Mouse (Mus musculus) cortical plate, adult 2 months (tissue): ENCODE data around the gene Gm17359. TPM values are rescaled to one million over a fixed set of nuclear protein-coding genes. Genes with fewer than 3 reads are reported as not detected.

Experiments
- H3K27ac ChIP-seq: fragments of 200-500 bp; 2 replicates; pipeline ENCODE4 v1.5.1; 2012; ENCODE audit warnings: low read length, control low read depth, inconsistent platforms; ENCODE audit not compliant: insufficient read depth
- H3K4me1 ChIP-seq: fragments of 200-500 bp; 2 replicates; pipeline ENCODE4 v1.6.1; 2011; ENCODE audit warnings: low read length; ENCODE audit not compliant: control insufficient read depth, insufficient read depth
- H3K4me3 ChIP-seq: fragments of 200-500 bp; 2 replicates; pipeline ENCODE4 v1.5.1; 2011; ENCODE audit warnings: mild to moderate bottlenecking, low read length, control low read depth; ENCODE audit not compliant: insufficient read depth
- CTCF ChIP-seq: fragments of 200-500 bp; IDR thresholded peaks from 2 replicates; pipeline ENCODE4 v1.5.1; 2011; ENCODE audit warnings: mild to moderate bottlenecking, control low read depth, low read length; ENCODE audit not compliant: insufficient read depth; ENCODE audit errors: extremely low read depth
- POLR2A ChIP-seq: fragments of 200-500 bp; IDR thresholded peaks from 2 replicates; pipeline ENCODE4 v1.6.1; 2011; ENCODE audit warnings: mild to moderate bottlenecking, low read length, control low read depth; ENCODE audit not compliant: insufficient read depth; ENCODE audit errors: extremely low read depth
- polyA plus RNA-seq: library from polyadenylated mRNA; depleted of rRNA; stranded (reverse); fragments of >200 nt; gene quantifications from 2 replicates; pipeline ENCODE4 v1.2.3, GENCODE M21; 2012

The Gm17359 gene
- polyA plus RNA-seq, 1 experiment, result not detected

GRCm38 (mm10) chr3:79409927-79410628 lies 73.6 kb downstream of the Gm17359 start:
- TF ChIP-seq POLR2A (no peak), CTCF (no peak)
- H3K27ac ChIP-seq, result no peak overlapping the region

GRCm38 (mm10) chr3:79410629-79410995 lies 74.2 kb downstream of the Gm17359 start:
- H3K4me3 ChIP-seq, result no peak overlapping the region
- TF ChIP-seq POLR2A, result no peak
- TF ChIP-seq CTCF, result no peak
- no peak overlapping the region for H3K27ac ChIP-seq
- H3K4me1 ChIP-seq, result no peaks in the 10 kb centered on the region

More at GRCm38 (mm10) chr3:79409927-79410628, 73.6 kb downstream of the Gm17359 start:
- Histone ChIP-seq H3K4me1 (no peaks in the 10 kb centered on the region), H3K4me3 (no peak overlapping the region)

- H3K27ac ChIP-seq, result no peak overlapping the region
- H3K4me1 ChIP-seq, result no peaks in the 10 kb centered on the region
- TF ChIP-seq CTCF (no peak), POLR2A (no peak)
- no peak overlapping the region for H3K4me3 ChIP-seq
Measured at GRCm38 (mm10) chr3:79411666-79412065, 75.2 kb downstream of the Gm17359 start.

GRCm38 (mm10) chr3:79413492-79413891 lies 77.0 kb downstream of the Gm17359 start:
- H3K4me1 ChIP-seq, result no peaks in the 10 kb centered on the region
- TF ChIP-seq POLR2A (no peak), CTCF (no peak)
- no peak overlapping the region for H3K27ac ChIP-seq
- H3K4me3 ChIP-seq, result no peak overlapping the region

- Histone ChIP-seq H3K4me1 (no peaks in the 10 kb centered on the region), H3K4me3 (no peak overlapping the region), H3K27ac (no peak overlapping the region)
- TF ChIP-seq POLR2A, result no peak
- no peak for TF ChIP-seq CTCF
Measured at GRCm38 (mm10) chr3:79415081-79415480, 78.6 kb downstream of the Gm17359 start.

GRCm38 (mm10) chr3:79415929-79416328 lies 79.5 kb downstream of the Gm17359 start:
- Histone ChIP-seq H3K4me1 (no peaks in the 10 kb centered on the region), H3K4me3 (no peak overlapping the region), H3K27ac (no peak overlapping the region)
- no peak for TF ChIP-seq POLR2A
- no peak for TF ChIP-seq CTCF

GRCm38 (mm10) chr3:79416944-79417680 lies 80.7 kb downstream of the Gm17359 start:
- H3K27ac ChIP-seq, result no peak overlapping the region
- no peak overlapping the region for H3K4me3 ChIP-seq
- TF ChIP-seq CTCF, result no peak
- no peak for TF ChIP-seq POLR2A
- H3K4me1 ChIP-seq, result no peaks in the 10 kb centered on the region

- H3K4me3 ChIP-seq, result no peak overlapping the region
- TF ChIP-seq POLR2A (no peak), CTCF (no peak)
- no peak overlapping the region for H3K27ac ChIP-seq
- H3K4me1 ChIP-seq, result no peaks in the 10 kb centered on the region
Measured at GRCm38 (mm10) chr3:79418921-79419320, 82.5 kb downstream of the Gm17359 start.

- Histone ChIP-seq H3K27ac (peak overlapping the region; percentile 35; the same call in 1 of the 2 replicates), H3K4me1 (peaks cover 1% of the 10 kb centered on the region; the same call in 1 of the 2 replicates), H3K4me3 (no peak overlapping the region)
- TF ChIP-seq CTCF (no peak), POLR2A (no peak)
Measured at GRCm38 (mm10) chr3:79425441-79425840, 89.0 kb downstream of the Gm17359 start.

- peak; percentile 46 for TF ChIP-seq CTCF
- no peak for TF ChIP-seq POLR2A
- Histone ChIP-seq H3K4me3 (no peak overlapping the region), H3K4me1 (peaks cover 4% of the 10 kb centered on the region; the same call in 1 of the 2 replicates), H3K27ac (no peak overlapping the region)
Measured at GRCm38 (mm10) chr3:79433593-79433992, 97.1 kb downstream of the Gm17359 start.
